Mouse (Mus musculus): ENCODE results near the gene Map3k10. TPM values are rescaled to one million over a fixed set of nuclear protein-coding genes. Genes with fewer than 3 reads are reported as not detected.

Map3k10 gene
- total RNA-seq, 2 experiments from 2014 or later = 35.3 to 39.1 TPM

DNA sequence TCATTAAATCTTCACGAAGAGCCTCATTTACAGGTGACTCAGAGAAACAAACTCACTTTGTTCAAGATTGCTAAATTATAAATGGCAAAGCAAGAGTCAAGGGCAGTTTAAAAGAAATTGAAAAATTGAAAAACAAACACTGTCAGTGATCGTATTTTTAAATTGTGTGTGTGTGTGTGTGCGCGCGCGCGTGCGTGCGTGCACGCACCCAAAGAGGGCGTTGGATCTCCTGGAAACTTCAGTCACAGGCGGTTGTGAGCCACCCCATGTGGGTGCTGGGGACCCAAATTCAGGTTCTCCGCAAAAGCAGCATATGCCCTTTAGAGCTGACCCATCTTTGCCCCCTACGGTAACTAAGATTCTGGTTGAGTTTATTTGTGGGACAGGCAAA, 819 bp upstream of the Map3k10 start:
- H3K27ac ChIP-seq = no peak overlapping the region
- intact Hi-C loops (cut with DNase I) = loop anchor here (2.0 kb wide), 1 partner anchor 14 kb away; the partner anchor contains the start of gene Zfp607b
- peak overlapping the region; percentile 87 for H3K4me3 ChIP-seq

DNA sequence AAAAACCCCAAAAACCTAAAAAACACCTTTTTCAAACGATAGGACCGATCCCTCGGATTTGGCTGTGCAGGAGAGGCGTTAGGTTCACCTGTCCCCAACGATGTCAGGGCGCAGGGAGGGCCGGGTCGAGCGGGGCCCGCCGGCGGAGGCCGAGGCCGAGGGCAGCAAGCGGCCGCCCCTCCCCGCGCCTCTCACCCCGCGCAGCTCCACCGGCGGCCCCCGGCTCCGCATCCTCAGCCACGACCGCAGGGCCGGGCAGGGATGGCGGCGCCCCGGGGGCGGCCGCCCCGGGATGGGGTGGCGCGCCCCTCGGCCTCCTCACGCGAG, 240 bp downstream of the Map3k10 start:
- no peak for DNase-seq
- intact Hi-C loops (cut with DNase I) = loop anchor here (2.0 to 5.0 kb wide), 2 partner anchors 15 to 497 kb away; partner anchors contain the start of genes Rab4b and Zfp607b
- no peak for TF ChIP-seq CTCF (IDR thresholded peaks at IDR 0.05)
- peak overlapping the region; percentile 96 for H3K27ac ChIP-seq
- peak overlapping the region; percentile 87 for H3K4me3 ChIP-seq

More for the DNA sequence above, 819 bp upstream of the Map3k10 start:
- no peak for TF ChIP-seq CTCF (IDR thresholded peaks at IDR 0.05)
- no peak for DNase-seq

DNA sequence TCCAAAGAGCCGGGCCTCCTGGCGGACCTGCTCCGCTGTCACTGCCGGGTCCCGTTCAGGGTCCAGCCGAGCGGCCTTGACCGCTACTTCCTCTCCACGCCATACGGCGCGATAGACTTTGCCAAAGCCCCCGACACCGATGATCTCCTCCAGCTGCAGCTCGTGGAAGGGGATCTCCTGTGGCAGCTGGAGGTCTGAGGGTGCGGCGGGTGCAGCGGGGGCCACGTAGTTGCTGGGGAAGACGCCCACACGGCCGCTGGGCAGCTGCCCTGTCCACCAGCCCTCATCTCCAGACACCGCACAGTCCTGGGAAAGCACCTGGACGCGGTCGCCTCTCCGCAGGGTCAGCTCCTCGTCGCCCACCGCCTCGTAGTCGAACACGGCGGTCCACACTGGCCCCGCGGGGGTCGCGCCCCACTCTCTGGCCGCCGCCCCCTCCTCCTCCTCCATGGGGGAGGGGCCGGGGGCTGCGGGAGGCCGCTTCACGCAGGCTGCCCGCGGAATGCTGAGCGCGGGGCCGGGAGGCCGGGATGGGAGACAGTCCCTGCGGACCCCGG, 745 bp downstream of the Map3k10 start:
- no peak for DNase-seq
- intact Hi-C loops (cut with DNase I) = loop anchor here (2.0 to 5.0 kb wide), 2 partner anchors 15 to 496 kb away; partner anchors contain the start of genes Rab4b and Zfp607b
- peak overlapping the region; percentile 96 for H3K27ac ChIP-seq
- no peak for TF ChIP-seq CTCF (IDR thresholded peaks at IDR 0.05)
- peak overlapping the region; percentile 87 for H3K4me3 ChIP-seq

DNA sequence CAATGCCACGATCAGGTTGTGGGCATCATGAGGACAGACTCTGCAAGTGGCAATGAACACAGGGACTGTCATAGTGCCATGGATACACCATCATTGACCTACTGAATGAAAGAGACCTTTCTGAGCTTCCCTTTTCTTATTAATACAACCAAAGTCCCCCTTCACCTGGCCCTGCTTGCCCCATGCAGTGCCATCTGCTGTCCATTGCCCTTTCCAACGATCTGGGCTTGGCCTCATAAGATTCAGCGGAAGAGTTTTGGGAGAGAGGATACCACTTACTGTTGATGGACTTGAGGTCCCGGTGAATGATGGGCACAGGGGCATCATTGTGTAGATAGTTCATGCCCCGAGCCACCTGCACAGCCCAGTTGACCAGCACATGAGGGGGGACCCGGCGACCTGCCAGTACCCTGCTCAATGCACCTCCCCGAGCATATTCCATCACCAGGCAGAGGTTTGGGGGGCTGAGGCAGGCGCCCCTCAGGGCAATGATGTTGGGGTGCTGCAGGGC, 1.3 kb downstream of the Map3k10 start:
- peak overlapping the region; percentile 87 for H3K4me3 ChIP-seq
- peak overlapping the region; percentile 96 for H3K27ac ChIP-seq
- intact Hi-C loops (cut with DNase I) = loop anchor here (5.0 kb wide), 1 partner anchor 496 kb away; the partner anchor contains the start of gene Rab4b
- DNase-seq = no peak
- no peak for TF ChIP-seq CTCF (IDR thresholded peaks at IDR 0.05)

DNA sequence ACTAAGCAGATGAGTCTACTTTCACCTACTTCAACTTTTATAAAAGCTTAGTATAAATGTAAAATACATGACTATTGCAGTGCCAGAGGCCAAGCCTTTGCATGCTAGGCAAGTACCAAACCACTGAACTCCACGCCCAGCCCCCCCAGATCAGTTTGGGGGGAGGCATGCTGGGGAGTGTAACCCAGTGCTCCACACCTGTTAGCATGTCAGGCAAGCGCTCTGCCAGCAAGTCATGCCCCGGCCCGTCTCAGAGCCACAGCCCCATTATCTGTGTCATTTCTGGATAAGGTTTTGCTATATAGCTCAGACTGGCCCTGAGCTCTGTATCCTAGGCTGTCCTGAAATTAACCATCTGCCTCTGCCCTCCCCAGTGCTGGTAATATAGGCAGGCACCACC, 12.4 kb downstream of the Map3k10 start:
- intact Hi-C loops (cut with DNase I) = no loop called here
- no peak for TF ChIP-seq CTCF (IDR thresholded peaks at IDR 0.05)
- DNase-seq = no peak
- Histone ChIP-seq H3K4me3 (no peak overlapping the region), H3K27ac (no peak overlapping the region)

DNA sequence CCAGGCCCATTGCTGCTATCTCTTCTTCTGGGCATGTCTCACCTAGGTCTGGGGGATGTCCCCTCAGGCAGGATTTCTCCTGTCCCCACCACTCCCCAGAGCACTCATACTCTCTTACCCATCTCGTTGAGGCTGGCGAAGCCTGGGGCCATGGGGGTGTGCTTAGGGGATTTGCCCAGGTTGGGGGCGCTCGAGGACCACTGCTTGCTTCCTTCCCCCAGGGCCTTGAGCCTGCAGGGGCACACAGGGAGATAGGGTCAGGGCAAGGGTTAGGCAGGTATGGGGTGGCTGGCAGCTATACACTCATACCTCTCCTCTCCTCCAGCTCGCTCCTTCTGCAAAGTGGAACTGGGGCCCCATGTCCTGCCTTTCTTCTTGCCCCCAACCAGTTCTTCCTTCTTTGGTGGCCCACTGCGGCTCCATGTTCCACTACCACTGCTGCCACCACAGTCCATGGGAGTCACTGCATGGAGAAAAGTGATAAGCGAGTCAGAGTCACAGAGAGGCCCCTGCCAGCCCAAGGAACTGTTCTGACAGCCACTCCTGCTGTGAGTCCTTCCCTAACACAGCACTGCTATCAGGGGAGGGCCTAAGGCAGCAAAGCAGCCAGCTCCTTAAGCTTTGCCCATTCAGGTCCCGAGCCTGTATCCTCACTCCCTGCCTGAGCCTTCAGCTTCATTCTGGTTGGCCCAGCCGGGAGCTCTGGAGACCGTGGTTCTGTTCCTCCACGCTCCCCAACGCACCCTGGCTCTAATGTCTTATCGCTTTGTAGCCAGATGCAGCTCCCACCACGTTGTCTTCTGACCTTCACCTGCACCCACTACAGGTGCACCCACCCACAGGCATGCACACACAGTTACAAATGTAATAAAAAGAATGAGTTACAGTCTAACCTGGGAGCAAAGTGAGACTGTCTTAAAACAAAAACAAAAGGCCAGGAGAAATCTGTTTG, 15.4 kb downstream of the Map3k10 start:
- Histone ChIP-seq H3K4me3 (no peak overlapping the region), H3K27ac (no peak overlapping the region)
- no peak for TF ChIP-seq CTCF (IDR thresholded peaks at IDR 0.05)
- DNase-seq = no peak
- intact Hi-C loops (cut with DNase I) = loop anchor here (10.0 kb wide), 1 partner anchor 66 kb away; no protein-coding TSS in a partner anchor

DNA sequence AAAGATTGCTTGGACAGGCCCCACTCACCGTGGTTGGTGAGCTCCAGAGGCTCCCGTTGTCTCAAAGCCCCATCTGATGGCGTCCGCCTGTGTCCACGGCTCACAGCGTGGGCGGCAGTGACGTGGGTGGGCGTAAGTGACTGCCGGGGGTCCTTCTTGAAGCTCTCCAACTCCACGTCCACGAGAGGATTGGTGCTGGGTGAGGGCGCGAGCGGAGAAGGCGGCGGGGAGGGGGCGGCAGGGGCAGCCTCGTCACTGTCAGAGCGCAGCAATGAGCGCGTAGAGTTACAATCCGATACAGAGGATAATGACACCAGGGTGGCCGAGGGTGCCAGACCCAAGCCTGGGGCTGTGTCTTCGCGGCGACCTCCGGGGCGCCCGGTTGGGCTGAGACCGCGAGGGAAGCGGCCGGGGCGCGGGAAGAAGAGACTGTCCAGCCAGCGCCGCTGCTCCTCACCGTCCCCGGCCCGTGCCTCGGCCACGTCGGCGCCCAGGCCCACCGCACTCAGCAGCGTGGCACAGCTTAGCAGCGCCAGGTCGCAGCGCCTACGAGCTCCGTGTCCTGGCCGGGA, 16.5 kb downstream of the Map3k10 start:
- no peak for TF ChIP-seq CTCF (IDR thresholded peaks at IDR 0.05)
- Histone ChIP-seq H3K4me3 (no peak overlapping the region), H3K27ac (no peak overlapping the region)
- intact Hi-C loops (cut with DNase I) = loop anchor here (10.0 kb wide), 1 partner anchor 67 kb away; no protein-coding TSS in a partner anchor
- DNase-seq = no peak

DNA sequence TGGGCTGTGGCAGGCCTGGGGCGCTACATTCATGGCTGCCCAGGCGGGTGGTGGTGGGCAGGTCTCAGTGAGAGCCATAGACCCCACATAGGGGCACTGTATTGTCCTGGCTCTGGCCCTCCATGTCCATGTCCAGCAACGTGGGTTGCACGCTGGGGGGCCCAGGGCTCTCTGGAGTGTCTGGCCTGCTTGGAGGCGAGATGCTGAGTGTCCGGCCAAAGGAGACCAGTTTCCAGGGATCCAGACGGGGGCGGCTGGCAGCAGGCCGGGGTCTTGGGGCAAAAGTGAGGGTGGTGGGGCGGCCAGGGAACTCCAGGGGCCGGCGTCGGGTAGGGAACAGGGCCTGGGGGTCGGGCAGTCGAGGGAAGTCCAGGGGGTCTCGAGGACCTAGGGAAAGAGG, 17.8 kb downstream of the Map3k10 start:
- no peak for DNase-seq
- intact Hi-C loops (cut with DNase I) = loop anchor here (10.0 kb wide), 1 partner anchor 68 kb away; no protein-coding TSS in a partner anchor
- no peak for TF ChIP-seq CTCF (IDR thresholded peaks at IDR 0.05)
- Histone ChIP-seq H3K4me3 (no peak overlapping the region), H3K27ac (no peak overlapping the region)

DNA sequence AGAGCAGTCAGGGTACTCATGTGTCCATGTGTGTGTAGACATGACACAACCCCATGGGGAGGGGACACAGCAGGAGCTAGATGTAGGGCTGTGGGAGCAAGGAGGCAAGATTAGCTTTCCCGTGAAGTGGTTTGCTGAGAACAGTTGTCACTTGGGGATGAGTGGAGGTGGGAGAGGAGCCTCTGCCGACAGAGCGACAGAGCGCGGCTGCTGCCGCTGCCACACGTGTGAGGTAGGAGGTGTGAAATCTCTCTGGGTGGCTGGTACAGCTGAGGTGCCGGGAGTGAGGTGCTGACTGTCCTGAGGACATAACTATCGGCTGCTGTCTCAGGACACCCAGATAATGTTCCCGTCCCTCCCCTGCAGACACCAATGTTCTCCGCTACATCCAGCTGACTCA, 18.9 kb downstream of the Map3k10 start:
- intact Hi-C loops (cut with DNase I) = loop anchor here (10.0 kb wide), 1 partner anchor 69 kb away; no protein-coding TSS in a partner anchor
- Histone ChIP-seq H3K27ac (no peak overlapping the region), H3K4me3 (no peak overlapping the region)
- no peak for DNase-seq
- no peak for TF ChIP-seq CTCF (IDR thresholded peaks at IDR 0.05)

DNA sequence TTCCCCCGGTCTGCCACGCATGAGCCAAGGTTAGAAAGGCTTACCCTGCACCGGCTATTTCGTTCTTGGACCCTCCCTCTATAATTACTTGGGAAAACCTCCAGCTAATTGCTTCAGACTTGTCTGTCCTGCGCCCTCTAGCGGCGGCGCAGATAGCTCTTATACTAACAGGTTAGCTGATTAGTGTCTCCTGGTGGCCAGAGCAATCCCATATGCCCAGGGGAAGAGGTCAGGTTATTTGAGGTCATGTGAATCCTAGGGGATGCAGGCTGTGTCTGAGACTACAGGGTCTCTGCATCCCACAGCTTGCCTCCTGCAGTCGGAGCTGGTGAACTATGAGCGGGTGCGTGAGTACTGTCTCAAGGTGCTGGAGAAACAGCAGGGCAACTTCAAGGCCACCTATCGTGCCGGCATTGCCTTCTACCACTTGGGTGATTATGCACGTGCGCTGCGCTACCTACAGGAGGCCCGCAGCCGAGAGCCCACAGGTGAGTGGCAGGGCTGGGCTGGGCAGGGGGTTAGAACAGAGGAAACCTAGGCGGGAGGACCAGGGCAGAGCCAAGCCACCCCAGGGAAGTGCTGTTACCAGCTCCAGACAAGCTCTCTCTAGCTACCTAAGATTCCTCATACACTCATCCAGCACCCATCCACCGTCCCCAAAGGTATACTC, 19.7 kb downstream of the Map3k10 start:
- Histone ChIP-seq H3K4me3 (no peak overlapping the region), H3K27ac (no peak overlapping the region)
- peak; percentile 68 for DNase-seq
- intact Hi-C loops (cut with DNase I) = loop anchor here (5.0 to 10.0 kb wide), 2 partner anchors 70 to 77 kb away; no protein-coding TSS in a partner anchor
- TF ChIP-seq CTCF (IDR thresholded peaks at IDR 0.05) = peak; percentile 77

DNA sequence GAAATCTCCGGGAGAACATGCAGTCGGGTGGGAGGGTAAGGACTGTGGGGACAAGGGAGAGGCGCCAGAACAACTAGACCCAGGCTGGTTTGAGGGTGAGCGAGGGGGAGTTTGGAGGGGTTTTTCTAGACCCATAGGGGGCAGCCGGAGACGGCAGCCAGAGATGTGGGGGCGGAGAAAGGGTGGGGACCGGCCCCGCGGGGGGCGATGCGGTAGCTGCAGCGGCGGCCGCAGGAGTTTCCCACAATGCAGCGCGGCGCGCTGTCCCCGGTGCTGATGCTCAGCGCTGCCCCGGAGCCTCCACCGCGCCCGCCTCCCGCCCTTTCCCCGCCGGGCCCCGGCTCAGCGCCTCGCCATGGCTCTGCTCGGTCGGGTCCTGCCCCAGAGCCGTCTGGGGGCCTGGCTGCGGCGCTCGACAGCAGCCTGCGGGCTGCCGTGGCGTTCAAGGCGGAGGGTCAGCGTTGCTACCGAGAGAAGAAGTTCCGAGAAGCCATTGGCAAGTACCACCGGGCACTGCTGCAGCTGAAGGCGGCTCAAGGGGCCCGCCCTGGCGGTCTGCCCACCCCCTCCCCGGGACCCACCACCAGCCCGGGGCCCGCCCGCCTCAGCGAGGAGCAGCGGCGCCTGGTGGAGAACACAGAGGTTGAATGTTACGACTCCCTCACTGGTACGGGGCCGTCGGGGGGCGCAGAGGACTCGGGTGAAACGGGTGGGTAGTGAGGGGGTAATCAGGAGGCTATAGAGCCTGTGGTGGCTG, 20.5 kb downstream of the Map3k10 start, which contains the start of gene Ttc9b:
TSS of gene Ttc9b (plus strand) at position 235 of the 757 bp plus-strand sequence.
- intact Hi-C loops (cut with DNase I) = loop anchor here (5.0 to 10.0 kb wide), 2 partner anchors 71 to 77 kb away; no protein-coding TSS in a partner anchor
- TF ChIP-seq CTCF (IDR thresholded peaks at IDR 0.05) = no peak
- Histone ChIP-seq H3K4me3 (peak within 1 kb of the TSS; percentile 19; the same call in 1 of the 2 replicates), H3K27ac (no peak within 1 kb of the TSS)
- DNase-seq = peak; percentile 51
